Mouse (Mus musculus) cerebellum, postnatal 25 days (tissue): ENCODE results near the gene Hhatl.

Source experiments
- DNase-seq, 2 experiments: peaks; one replicate each; pipeline ENCODE4 v3.0.0; 2021; ENCODE audit warnings: mixed read lengths in 2 of 2

Hhatl gene

GRCm38 (mm10) chr9:121759091-121760081, 32.9 kb downstream of the Hhatl start, which contains the start of gene Zfp651:
Gene Zfp651, plus strand, starts transcription at chr9:121759330.
- peak; percentile 73 to 83 for DNase-seq

DNA sequence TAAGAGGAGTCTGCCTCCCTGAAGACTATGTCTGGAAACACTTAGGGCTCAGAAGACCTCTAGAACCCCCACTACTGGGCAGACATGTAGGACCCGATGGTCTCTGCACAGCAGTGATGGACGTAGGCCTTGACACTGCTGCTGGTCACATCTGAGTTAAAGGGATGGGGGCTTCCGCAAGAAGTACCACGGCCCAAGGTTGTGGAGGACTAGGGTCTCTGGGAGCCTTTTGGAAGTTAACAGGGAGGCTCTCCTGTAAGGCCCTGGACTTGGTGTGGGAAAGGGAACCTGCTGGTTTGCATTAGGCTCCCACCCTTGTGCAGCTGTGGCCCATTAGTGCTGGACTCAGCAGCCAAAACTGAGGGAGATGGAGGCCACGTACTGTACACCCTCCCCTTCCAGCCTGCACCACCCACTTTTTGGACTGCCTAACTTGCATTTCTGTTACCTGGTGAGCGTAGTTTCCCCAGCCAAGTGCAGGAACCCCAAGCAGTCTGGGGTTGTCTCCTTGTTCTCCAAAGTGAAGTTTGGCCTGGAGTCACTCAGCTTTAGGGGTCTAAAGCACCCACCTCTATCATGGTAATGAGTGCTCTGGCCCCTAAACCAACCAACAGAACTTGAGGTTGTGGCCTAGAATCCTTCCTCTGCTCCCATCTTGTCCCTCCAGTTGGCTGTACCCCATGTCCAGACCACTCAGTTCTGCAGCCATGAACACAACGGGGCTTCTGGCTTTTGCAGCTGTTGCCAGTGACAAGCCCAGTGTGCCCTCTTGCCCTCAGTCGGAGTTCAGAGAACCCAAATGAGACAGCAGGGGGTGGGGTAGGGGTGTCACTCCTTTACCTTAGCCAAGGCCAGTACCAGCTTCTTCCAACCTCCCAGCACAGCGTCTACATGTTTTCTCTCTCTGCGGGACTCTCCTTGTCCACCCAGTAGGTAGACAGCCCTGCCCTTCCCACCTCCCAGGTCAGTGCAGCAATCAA, 34.2 kb downstream of the Hhatl start:
- no peak for DNase-seq

- no peak for DNase-seq
Measured at GRCm38 (mm10) chr9:121757432-121757831, 34.9 kb downstream of the Hhatl start.

DNA sequence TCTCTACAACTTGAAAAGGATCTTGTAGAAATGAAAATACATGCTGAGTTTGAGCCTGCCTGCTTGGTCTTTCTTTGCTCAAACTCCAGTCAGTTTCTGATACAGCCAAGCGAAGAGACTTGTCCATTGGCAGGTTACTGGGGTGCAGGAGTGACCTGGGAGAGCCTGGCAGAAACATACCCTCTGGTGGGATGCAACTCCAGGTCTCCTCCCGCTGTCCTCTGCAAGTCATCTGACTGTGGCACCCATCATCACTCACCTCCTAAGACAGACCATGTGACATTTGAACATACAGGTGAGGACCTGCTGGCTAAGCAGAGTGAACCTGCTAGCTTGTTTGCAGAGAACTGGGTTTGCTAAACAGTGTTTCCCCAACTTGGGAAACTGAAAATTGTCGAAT, 35.5 kb downstream of the Hhatl start:
- DNase-seq, result no peak

- no peak for DNase-seq
Measured at GRCm38 (mm10) chr9:121754624-121755023, 37.7 kb downstream of the Hhatl start.

- no peak for DNase-seq
Measured at GRCm38 (mm10) chr9:121752774-121753173, 39.5 kb downstream of the Hhatl start.

DNA sequence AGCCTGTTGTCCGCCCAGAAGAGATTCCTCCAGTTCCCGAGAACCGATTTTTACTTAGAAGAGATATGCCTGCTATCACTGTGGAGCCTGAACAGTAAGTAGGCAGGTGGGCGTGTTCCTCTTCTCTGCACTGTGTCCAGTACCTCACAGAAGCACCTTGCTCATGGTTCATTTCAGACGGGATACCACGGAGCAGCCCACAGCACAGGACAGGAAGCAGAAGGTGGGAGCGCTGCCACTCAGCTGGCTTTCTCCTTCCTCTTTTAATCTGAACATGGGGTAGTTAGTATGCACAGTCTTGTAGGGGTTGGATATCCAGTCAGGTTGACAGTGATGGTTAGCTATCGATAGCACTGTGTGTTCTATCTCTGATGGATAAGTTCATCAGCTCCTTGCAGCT, 48.3 kb downstream of the Hhatl start:
- no peak for DNase-seq

GRCm38 (mm10) chr9:121741168-121741567, 51.1 kb downstream of the Hhatl start:
- DNase-seq, result no peak

GRCm38 (mm10) chr9:121740490-121740889, 51.8 kb downstream of the Hhatl start:
- DNase-seq, result no peak
